Mouse (Mus musculus) myocyte (in vitro differentiated cells): Measurements from ENCODE around the gene Khk.

Experiments
- E2F4 ChIP-seq: IDR thresholded peaks from one replicate; pipeline ENCODE4 v1.6.1; 2011; ENCODE audit warnings: mild to moderate bottlenecking, control low read depth, moderate library complexity; ENCODE audit not compliant: insufficient read depth
- MAX ChIP-seq: IDR thresholded peaks from one replicate; pipeline ENCODE4 v1.6.1; 2011; ENCODE audit warnings: low read depth, mild to moderate bottlenecking, control low read depth
- MYOD1 ChIP-seq, 3 experiments: IDR thresholded peaks; one replicate each; pipeline ENCODE4 v1.6.1; 2011; ENCODE audit warnings: control low read depth in 2 of 3, low read depth in 2 of 3, mild to moderate bottlenecking in 2 of 3, moderate library complexity in 1 of 3; ENCODE audit not compliant: insufficient read length in 2 of 3, control insufficient read depth in 1 of 3
- MYOG ChIP-seq, 3 experiments: IDR thresholded peaks; one replicate each; pipeline ENCODE4 v1.6.1; 2011; ENCODE audit warnings: control low read depth in 2 of 3, low read depth in 2 of 3, mild to moderate bottlenecking in 2 of 3; ENCODE audit not compliant: insufficient read length in 2 of 3, control insufficient read depth in 1 of 3, insufficient read depth in 1 of 3
- POLR2A ChIP-seq: IDR thresholded peaks from one replicate; pipeline ENCODE4 v1.6.1; 2011; ENCODE audit warnings: low read depth, mild to moderate bottlenecking, control low read depth, moderate library complexity; ENCODE audit not compliant: insufficient read length
- REST ChIP-seq: IDR thresholded peaks from one replicate; pipeline ENCODE4 v1.6.1; 2011; ENCODE audit warnings: mild to moderate bottlenecking, control low read depth, moderate library complexity; ENCODE audit not compliant: insufficient read depth, insufficient read length
- TCF12 ChIP-seq: IDR thresholded peaks from one replicate; pipeline ENCODE4 v1.6.1; 2011; ENCODE audit warnings: mild to moderate bottlenecking, control low read depth; ENCODE audit not compliant: poor library complexity, insufficient read depth, severe bottlenecking
- USF1 ChIP-seq: IDR thresholded peaks from one replicate; pipeline ENCODE4 v1.6.1; 2011; ENCODE audit warnings: low read depth, mild to moderate bottlenecking, control low read depth, moderate library complexity

DNA sequence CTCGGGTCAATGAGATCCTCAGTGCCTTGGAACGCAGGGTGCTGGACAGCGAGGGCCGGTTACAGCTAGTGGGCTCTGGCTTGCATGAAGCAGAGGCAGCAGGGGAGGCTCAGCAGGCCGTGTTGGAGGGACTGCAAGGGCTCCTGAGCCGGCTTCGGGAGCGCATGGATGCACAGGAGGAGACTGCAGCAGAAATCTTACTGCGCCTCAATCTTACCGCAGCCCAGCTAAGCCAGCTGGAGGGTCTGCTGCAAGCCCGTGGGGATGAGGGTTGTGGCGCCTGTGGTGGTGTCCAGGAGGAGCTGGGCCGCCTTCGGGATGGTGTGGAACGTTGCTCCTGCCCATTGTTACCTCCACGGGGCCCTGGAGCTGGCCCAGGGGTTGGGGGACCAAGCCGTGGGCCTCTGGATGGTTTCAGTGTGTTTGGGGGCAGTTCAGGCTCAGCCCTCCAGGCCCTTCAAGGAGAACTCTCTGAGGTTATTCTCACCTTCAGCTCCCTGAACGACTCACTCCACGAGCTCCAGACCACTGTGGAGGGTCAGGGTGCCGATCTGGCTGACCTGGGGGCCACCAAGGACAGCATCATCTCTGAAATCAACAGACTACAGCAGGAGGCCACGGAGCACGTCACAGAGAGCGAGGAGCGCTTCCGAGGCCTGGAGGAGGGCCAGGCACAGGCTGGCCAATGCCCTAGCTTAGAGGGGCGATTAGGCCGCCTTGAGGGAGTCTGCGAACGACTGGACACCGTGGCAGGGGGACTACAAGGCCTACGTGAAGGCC lies 3.1 kb upstream of the Khk start:
- TF ChIP-seq MYOG (IDR thresholded peaks at IDR 0.05; ENCODE audit: control insufficient read depth in 1 of 3, insufficient read depth in 1 of 3, insufficient read length in 2 of 3, low read depth in 2 of 3) (no peak), POLR2A (no peak), TCF12 (no peak), MYOD1 (IDR thresholded peaks at IDR 0.05; ENCODE audit: control insufficient read depth in 1 of 3, insufficient read length in 2 of 3, low read depth in 2 of 3) (no peak), E2F4 (no peak), MAX (no peak), USF1 (no peak), REST (no peak)
